Mouse (Mus musculus) right cerebral cortex, postnatal 14 days (tissue): ENCODE data around the gene Stmn3.

Experiments
- DNase-seq: peaks from one replicate; pipeline ENCODE4 v3.0.0; 2022

Stmn3 gene

DNA sequence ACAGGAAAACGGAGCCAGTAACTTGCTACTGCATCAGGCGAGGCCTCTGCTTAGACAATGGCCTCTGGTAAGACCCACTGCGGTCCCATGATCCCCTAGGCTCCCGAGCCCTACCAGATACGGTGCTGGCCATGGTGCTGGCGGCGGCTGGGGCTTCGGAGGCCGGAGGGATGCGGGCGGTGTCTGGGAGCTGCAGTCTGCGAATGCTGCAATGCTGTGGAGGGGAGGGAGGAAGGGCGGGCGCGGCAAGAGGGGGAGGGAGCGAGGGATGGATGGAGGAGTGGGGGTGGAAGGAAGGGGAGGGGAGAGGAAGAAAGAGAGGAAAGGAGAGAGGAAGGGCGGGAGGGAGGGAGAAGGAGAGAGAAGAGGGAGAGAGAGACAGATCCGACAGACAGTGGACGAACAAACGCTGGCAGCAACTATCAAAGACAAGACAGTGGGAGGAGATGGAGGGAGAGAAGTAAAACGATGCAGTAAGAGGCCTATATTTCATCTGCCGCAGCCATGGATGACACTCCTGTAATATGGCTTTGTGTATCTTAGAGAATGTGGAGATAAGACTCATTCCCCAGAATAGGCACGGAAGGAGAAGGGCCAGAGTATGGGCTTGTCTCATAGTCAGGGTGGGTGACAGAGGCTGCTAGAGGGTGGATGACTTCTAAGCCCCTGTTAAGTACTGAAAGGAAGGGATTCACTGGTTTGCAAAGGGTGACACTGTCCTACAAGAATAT, at the start of gene Stmn3:
TSS of gene Stmn3 (minus strand) at position 421 of the 731 bp plus-strand sequence.
- peak; percentile 86 for DNase-seq

DNA sequence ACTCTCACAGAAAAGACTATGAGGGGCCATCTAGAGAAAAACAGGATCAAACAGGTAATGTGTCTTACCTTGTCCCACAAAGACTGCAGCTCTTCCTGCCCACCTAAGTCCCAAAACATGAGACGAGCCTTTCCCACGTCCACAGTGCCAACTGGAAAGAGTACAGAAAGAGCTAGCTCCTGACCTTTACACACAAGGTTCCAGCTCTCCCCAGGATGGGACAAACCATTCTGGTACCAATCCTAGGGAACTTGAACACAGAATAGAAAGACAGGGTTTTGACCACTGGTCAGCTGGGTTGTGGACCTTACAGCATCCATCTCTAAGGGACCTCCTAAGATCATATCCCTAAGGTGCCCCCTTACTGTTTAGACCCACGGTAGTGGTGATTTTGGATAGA, 49.6 kb upstream of the Stmn3 start:
- no peak for DNase-seq

GRCm38 (mm10) chr2:181356780-181357179, 42.5 kb upstream of the Stmn3 start:
- no peak for DNase-seq

DNA sequence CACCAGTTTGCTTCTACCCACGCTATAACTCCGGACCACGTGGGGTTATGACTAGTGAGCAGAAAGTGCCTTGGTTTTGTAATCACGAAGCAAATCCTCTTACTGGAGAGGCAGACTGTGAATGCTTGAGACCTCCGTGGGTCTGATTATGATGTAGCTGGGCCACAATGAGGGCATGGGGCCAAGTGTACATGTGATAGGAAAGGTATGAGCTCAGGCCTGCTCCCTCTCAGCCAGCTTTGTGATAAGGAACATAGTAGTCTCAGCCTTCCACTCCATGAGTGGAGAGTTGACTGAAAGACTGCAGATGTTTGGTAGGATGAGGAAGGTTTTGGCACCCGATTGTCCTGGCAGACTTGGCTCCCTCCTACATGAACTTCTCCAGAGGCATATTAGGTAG, 28.5 kb upstream of the Stmn3 start:
- DNase-seq, result no peak

DNA sequence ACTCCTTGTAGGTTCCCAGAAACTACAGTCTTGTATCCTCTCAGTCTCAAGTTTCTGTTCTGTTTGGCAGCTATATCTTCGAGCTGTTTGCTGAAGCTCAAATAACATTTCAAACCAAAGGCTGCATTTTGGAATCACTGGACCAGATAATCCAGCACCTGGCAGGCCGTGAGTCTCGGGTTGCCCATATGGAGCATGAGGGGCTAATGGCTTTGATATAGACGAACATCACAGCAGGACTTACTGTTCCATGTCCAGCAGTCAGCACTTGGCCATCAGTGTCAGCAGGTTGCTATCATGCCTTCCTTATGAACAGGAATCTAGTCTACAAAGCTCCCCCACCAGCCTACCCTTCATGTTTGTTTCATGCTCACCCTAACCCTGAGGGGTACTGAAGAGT, 26.1 kb upstream of the Stmn3 start:
- no peak for DNase-seq

DNA sequence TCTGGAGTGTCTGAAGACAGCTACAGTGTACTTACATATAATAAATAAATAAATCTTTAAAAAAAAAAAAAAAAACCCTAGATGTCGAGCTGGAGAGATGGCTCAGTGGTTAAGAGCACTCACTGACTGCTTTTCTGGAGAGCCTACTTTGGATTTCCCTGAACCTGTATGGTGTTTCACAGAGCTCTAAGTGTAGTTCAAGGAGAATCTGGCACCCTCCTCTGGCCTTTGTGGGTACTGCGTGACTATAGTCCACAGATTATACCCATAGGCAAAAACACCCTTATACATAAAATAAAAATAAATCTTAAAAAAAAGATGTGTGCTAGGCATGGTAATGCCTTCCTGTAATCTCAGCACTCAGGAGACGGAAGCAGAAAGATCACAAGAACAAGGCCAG, 19.7 kb upstream of the Stmn3 start:
- DNase-seq, result peak; percentile 73

GRCm38 (mm10) chr2:181332542-181332941, 18.2 kb upstream of the Stmn3 start:
- no peak for DNase-seq

GRCm38 (mm10) chr2:181326098-181326497, 11.8 kb upstream of the Stmn3 start:
- DNase-seq, result no peak

DNA sequence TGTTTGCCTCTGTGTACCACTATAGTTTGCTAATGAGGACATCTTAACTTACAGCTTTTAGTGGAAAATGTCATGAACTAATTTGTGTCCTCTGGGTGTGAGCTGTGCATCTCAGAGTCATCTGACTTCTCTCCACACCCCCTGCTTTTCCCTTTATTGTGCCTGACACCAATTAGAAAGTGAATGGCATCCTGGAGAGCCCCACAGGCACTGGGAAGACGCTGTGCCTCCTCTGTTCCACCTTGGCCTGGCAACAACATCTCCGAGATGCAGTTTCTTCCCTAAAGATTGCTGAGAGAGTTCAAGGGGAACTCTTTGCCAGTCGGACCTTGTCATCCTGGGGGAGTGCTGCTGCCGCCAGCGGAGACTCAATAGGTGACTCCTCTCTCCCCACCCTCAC, 7.8 kb upstream of the Stmn3 start:
- DNase-seq, result no peak

GRCm38 (mm10) chr2:181320103-181320499, 5.8 kb upstream of the Stmn3 start:
- DNase-seq, result no peak

- DNase-seq, result peak; percentile 83
Observed at GRCm38 (mm10) chr2:181319248-181320102, 5.2 kb upstream of the Stmn3 start, which contains the start of gene Rtel1. Gene Rtel1 (plus strand): TSS chr2:181319739.

DNA sequence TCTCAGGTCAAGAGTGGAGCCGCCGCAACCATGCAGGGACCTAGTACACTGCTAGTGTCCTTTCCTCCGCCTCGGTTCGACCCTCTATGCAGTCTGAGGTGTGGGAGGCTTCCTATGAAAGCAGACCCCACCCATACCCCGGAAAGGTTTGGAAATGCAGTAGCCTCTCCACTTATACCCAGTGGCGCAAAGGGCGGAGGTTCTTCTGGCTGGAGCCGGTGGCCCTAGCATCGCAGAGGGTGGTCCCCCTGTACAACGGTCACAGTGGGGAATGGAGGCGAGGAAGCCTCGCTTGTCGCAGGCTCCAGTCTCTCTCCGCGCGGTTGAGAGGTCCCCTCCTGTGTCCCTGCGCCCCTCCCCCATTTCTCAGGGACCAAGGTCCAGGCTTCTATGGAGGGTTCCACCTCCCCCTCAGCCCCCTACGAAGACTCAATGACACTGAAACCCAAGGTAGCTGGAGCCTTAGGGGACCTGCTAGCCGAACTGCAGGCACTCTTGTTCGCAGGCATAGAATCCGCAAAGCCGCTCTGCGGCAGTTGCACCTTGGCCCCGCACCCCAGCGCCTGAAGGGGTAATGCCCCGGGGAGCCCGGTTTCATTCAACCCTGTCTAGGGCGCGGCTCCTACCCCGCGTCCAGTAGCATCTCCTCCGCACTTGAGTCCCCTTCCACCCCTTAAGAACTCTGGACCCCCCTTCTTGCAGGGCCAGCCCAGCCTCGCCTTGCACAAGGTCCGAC, 788 bp downstream of the Stmn3 start:
- DNase-seq, result peak; percentile 55

DNA sequence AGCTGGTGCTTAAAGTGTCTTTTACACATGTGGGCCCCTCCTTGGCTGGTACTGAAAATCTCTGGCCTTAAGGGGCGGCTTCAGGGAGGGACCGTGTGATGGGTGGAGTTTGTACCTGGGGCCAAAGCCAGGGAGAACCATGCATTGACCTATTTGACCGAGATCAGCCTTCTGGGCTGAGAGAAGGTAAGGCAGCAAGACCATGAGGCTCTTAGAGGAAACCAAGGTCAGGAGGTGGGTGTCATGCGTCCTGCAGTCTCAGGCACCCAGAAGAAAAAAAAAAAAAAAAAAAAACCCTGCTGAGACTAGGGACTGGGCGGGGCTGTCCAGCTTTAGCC, 1.3 kb downstream of the Stmn3 start:
- DNase-seq, result no peak

- DNase-seq, result no peak
Observed at GRCm38 (mm10) chr2:181312435-181312834, 1.9 kb downstream of the Stmn3 start.

DNA sequence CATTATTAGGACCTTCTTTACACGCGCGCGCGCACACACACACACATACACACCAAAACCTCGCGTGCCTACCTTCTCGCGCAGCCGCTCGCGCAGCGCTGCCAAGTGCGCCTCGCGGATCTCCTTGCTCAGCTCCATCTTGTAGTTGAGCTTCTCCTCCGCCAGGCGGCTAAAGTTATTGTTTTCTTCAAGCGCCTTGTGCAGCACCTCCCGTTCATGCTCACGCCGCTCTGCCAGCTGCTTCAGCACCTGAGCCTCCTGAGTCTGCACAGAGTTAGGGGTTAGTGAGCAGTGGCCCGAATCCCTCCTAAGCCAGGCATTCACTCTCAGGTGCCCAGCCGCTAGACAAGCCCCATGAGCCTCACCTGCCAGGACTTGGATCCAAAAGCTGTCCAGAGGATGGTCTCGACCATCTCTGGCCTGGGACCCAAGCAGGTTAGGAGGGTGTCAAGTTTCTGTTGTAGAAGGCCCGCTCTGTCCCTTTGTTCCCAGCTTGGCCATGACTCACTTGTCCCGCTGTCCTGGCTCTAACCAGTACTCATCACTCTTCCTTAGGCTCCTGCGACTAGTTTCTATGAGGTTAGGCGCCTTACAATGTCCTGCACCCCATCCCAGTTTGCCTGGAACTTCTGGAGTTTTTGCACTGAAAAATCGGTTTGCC, 7.0 kb downstream of the Stmn3 start:
- DNase-seq, result peak; percentile 70

DNA sequence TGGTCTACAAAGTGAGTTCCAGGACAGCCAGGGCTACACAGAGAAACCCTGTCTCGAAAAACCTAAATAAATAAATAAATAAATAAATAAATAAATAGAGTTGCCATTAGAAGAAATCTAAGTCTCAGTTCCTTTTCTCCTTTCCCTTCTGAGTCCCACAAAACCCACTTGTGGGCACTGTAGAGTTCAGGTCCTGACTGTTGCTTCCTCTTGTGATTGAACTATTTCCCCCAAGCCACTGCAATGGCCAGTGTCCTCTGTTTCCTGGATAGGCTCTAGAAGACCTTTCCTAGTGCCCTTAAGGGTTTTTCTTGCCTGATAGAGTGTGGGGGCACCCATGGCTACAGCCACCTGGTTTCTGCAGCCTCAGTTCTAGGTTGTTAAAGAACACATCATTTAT, 9.4 kb downstream of the Stmn3 start:
- no peak for DNase-seq

GRCm38 (mm10) chr2:181302041-181302440, 12.3 kb downstream of the Stmn3 start:
- DNase-seq, result no peak

DNA sequence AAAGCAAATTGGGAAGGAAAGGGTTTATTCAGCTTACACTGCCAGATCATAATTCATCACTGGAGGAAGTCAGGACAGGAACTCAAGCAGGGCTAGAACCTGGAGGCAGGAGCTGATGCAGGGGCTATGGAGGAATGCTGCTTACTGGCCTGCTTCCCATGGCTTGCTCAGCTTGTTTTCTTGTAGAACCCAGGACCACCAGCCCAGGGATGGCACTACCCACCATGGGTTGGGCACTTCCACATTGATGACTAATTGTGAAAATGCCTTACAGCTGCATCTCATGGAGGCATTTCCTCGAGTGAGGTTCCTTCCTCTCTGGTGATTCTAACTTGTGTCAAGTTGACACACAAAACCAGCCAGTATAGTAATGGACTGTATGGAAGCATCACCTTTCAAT, 23.4 kb downstream of the Stmn3 start:
- no peak for DNase-seq

GRCm38 (mm10) chr2:181288691-181289090, 25.6 kb downstream of the Stmn3 start:
- no peak for DNase-seq

GRCm38 (mm10) chr2:181287958-181288350, 26.3 kb downstream of the Stmn3 start, which contains the start of gene Gmeb2:
Gene Gmeb2 (minus strand): TSS chr2:181288035.
- DNase-seq, result peak; percentile 93

DNA sequence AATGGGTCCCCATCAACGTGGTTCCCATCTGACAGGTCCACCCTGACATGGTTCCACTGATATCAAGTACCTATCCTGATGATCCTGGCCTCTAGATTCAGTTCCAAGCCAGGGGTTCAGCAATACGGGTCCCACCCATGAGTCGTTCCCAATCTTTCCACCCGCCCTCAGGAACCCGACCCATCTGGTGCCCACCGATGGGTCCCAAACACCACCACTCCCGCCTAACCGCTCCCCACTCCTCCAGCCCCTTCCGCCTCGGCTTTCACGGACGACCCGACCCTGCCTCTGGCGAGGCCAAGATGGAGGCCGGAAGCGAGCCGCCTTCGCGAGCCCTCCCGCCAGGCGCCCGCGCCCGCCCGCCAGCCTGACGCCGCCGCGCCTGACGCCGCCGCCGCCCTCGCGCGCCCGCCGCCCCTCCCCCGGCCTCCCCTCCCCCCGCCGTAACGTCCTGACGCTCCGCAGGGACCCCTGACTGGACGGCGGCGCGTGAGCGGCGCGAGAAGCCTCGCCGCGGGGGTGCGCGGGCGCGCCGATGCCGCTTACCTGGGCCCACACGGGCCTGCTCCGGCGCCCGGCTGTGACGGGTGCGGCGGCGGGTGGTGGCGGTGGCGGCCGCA, 26.9 kb downstream of the Stmn3 start:
- DNase-seq, result peak; percentile 81

GRCm38 (mm10) chr2:181286629-181287337, 27.5 kb downstream of the Stmn3 start:
- DNase-seq, result no peak
